Mouse (Mus musculus) embryonic facial prominence, embryonic 10.5 days (tissue): Measurements from ENCODE around the gene Lyrm1. TPM values are rescaled to one million over a fixed set of nuclear protein-coding genes. Genes with fewer than 3 reads are reported as not detected.

Source experiments
- DNase-seq: peaks from one replicate; pipeline ENCODE4 v3.0.0-alpha.2; 2017; ENCODE audit warnings: low spot score
- H3K27ac ChIP-seq: fragments of 300-500 bp; sonication (generic); replicated peaks from 2 replicates; pipeline ENCODE4 v1.5.1; 2016; ENCODE audit warnings: mild to moderate bottlenecking
- H3K27me3 ChIP-seq: fragments of 300-500 bp; sonication (generic); replicated peaks from 2 replicates; pipeline ENCODE4 v1.6.1; 2016; ENCODE audit warnings: low read depth, mild to moderate bottlenecking; ENCODE audit not compliant: poor library complexity, severe bottlenecking
- H3K36me3 ChIP-seq: fragments of 300-500 bp; sonication (generic); replicated peaks from 2 replicates; pipeline ENCODE4 v1.6.1; 2016; ENCODE audit warnings: mild to moderate bottlenecking, moderate library complexity
- H3K4me1 ChIP-seq: fragments of 300-500 bp; sonication (generic); 2 replicates; pipeline ENCODE4 v1.6.1; 2016
- H3K4me3 ChIP-seq: fragments of 300-500 bp; sonication (generic); 2 replicates; pipeline ENCODE4 v1.5.1; 2016; ENCODE audit warnings: mild to moderate bottlenecking, moderate library complexity
- H3K9me3 ChIP-seq: fragments of 300-500 bp; sonication (generic); 2 replicates; pipeline ENCODE4 v1.6.1; 2016; ENCODE audit warnings: mild to moderate bottlenecking
- WGBS: fragments of 180-500 bp; shearing (Covaris S2); methylation state at CpG from one replicate; pipeline ENCODE4 v1.1.7; 2016; 5-methylcytosine and 5-hydroxymethylcytosine counted together
- polyA plus RNA-seq: library from polyadenylated mRNA; unstranded; fragments of >200 nt; fragmentation: Nextera tagmentation; extraction: Ambion mirVana; gene quantifications from 2 replicates; pipeline ENCODE4 v1.2.1, GENCODE M21; 2016

Lyrm1 gene
- polyA plus RNA-seq = 8.0 and 8.6 TPM in 2 replicates

DNA sequence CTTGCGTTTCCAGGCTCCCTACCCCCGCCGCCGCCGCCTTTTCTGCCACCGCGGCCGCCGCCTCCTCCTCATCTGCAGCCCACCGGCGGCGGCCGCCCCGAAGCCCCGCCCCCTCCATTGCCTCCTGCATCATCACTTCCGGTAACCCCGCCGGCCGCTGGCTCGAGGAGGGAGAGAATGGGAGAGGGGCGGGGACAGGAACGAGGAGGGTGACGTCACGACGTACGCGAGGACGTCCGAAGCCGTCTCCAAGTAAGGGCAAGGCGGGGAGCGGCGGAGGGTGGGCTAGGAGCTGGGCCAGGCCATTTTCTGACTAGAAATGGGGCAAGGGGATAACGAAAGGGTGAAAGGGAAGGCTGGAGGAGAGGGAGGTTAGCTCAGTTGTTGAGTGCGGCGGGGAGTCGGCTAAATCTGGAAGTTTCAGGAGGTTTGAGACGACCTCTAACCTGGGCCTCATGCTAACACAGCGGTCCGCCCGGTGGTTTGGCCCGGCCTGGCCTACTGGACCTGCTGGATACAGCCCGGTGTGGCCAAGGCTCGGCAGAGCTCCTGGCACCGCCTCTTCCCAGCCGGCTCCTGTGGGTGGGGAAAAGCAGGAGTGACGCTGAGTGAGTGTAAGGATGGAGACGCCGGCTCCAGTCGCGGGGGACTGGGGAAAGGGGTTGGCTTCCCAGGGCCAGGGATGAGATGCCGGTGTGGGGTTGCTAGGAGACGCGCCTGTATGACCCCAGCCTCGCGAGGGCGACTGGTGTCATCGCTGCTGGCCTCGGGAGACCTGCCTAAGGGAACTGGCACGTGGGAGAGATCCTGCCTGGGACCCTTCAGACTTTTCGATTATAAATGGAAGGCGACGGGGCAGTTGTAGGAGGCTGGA, at the start of gene Lyrm1, which contains the start of gene Dcun1d3:
TSS of gene Lyrm1 (plus strand) at position 223 of the 874 bp plus-strand sequence.
TSS of gene Dcun1d3 (minus strand) at position 660 of the 874 bp plus-strand sequence.
- DNase-seq = peak; percentile 99
- H3K4me1 ChIP-seq = peaks cover 25% of the 10 kb centered on the region
- no peaks in the 10 kb centered on the region for H3K27me3 ChIP-seq

DNA sequence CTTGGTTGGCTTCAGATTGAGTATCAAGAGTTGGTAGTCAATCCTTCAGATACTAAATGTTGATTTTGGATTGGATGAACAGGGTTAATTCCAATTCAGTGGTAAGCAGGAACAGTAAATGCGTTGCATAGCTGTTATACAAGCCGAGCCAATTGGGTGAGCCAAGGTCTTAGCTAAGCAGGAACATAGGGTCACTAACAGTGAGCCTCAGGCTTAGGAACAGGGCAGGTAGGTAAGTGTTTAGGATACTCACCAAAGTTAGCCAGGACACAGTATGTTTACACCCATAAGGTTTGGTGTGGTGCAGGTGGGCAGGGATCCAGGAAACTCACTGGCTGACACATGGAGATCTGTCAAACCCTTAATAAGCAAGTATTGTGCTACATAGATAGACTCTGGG, 48.3 kb upstream of the Lyrm1 start:
- H3K9me3 ChIP-seq = no peaks in the 10 kb centered on the region
- no peak overlapping the region for H3K27ac ChIP-seq
- peaks cover 58% of the 10 kb centered on the region for H3K36me3 ChIP-seq
- no peaks in the 10 kb centered on the region for H3K4me1 ChIP-seq
- WGBS = 89% methylated on average over 2 of the region's 2 CpGs
- H3K4me3 ChIP-seq = no peak overlapping the region
- no peak for DNase-seq
- no peaks in the 10 kb centered on the region for H3K27me3 ChIP-seq

More for the DNA sequence above, at the start of gene Lyrm1, which contains the start of gene Dcun1d3:
- Histone ChIP-seq H3K36me3 (no peaks in the 10 kb centered on the region), H3K9me3 (no peaks in the 10 kb centered on the region), H3K27ac (peak within 1 kb of the TSS; percentile 96), H3K4me3 (peak within 1 kb of the TSS; percentile 66)
- under 1% methylated on average over 63 of the region's 63 CpGs for WGBS

DNA sequence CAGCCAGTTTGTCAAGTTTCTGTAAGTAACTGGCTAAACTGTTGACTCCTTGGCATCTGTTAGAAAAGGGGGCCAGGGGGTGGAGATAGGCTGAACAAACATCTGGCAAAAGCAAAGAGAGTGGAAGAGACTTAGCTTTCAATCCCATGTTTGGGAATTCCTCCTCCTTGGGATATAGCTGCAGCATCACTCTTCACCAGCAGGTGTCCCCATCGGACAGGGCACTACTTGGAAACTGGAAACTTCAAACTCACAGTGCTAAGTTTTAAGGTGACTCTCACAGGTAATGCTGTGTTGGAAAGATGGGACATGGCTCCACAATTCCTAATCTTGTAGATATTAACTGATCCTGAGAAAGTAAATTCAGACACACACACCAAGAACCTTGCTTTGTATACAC, 46.6 kb upstream of the Lyrm1 start:
- H3K27ac ChIP-seq = no peak overlapping the region
- no peaks in the 10 kb centered on the region for H3K9me3 ChIP-seq
- no peaks in the 10 kb centered on the region for H3K4me1 ChIP-seq
- H3K27me3 ChIP-seq = no peaks in the 10 kb centered on the region
- WGBS = 0% methylated on average over 1 of the region's 1 CpGs
- no peak overlapping the region for H3K4me3 ChIP-seq
- peaks cover 62% of the 10 kb centered on the region for H3K36me3 ChIP-seq
- DNase-seq = peak; percentile 59

DNA sequence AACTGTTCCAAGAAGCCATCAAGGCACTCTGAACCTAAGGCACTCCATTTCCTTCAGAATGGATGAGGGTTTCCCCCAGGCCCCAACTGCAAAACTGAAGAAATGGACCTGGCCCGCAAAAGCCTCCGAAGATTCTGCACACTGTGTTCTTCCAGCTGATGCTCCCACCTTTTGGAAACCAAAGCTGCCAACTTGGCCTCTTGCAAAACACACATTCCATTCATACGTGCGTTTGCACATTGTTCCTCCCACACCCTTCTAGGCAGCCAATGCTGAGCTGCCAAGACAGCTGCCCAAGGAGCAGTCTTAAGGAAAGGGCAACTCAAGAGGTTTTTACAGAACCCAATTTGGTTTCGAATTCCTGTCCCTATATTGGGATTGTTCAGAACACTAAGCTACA, 44.9 kb upstream of the Lyrm1 start:
- peaks cover 59% of the 10 kb centered on the region for H3K36me3 ChIP-seq
- H3K9me3 ChIP-seq = no peaks in the 10 kb centered on the region
- 84% methylated on average over 5 of the region's 5 CpGs for WGBS
- no peak overlapping the region for H3K4me3 ChIP-seq
- no peak for DNase-seq
- no peaks in the 10 kb centered on the region for H3K4me1 ChIP-seq
- no peak overlapping the region for H3K27ac ChIP-seq
- no peaks in the 10 kb centered on the region for H3K27me3 ChIP-seq

DNA sequence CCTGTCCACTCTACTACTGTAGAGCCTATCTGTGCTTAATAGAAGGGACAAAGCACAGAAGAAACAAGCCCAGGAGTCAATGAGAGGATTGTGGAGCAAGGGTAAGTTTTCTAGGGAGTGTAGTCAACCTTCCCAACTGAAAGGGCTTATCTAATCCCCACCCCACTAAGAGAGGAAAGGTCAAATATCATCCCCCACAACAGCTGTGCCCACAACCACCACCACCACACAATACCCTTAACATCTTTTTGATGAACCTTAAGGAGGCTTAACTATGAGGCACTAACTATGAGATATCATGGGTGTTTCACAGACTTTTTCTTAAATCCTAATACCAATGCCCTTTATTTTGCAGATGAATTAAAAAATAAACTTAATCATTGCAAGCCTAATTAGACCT, 43.2 kb upstream of the Lyrm1 start:
- no peaks in the 10 kb centered on the region for H3K4me1 ChIP-seq
- DNase-seq = no peak
- peaks cover 64% of the 10 kb centered on the region for H3K36me3 ChIP-seq
- no peaks in the 10 kb centered on the region for H3K9me3 ChIP-seq
- no peak overlapping the region for H3K4me3 ChIP-seq
- H3K27me3 ChIP-seq = no peaks in the 10 kb centered on the region
- H3K27ac ChIP-seq = no peak overlapping the region

DNA sequence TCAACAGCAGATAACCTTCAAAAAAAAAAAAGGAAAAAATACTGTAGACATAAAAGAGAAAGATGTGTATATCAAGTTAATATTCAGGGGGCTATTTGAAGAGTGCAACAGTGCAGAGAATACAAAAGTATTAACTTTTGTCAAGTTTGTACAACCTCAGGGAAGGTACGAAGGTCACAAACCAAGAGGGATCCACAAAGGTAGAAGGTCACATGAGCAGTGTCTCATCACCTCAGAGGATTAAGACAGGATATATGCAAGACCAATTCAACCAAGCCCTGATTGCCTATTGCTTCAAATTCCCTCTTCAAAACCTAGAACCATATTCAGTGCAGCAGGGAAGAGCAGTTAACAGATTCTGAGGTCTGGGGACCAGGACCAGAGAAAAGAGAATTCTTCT, 42.5 kb upstream of the Lyrm1 start:
- H3K4me1 ChIP-seq = no peaks in the 10 kb centered on the region
- no peak overlapping the region for H3K27ac ChIP-seq
- H3K27me3 ChIP-seq = no peaks in the 10 kb centered on the region
- H3K36me3 ChIP-seq = peaks cover 69% of the 10 kb centered on the region
- WGBS = 97% methylated on average over 1 of the region's 1 CpGs
- DNase-seq = no peak
- H3K9me3 ChIP-seq = no peaks in the 10 kb centered on the region
- H3K4me3 ChIP-seq = no peak overlapping the region

DNA sequence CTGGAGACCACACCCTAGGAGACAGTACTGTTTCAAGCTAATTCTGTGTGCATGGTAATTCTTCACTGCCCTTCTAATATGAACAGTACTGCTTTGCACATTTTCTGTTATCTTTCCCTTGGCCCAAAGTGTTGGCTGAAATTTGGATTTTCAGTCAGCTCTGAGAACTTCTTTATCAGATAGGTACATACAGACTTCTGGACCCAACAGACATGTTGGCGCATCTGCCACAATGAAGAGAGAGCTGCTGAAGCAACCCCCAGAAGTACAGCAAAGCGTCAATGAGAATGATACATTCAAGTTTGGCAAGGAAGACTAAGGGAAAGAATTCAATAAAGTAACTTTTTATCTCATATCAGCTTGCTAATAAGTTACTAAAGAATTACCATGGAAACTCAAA, 41.3 kb upstream of the Lyrm1 start:
- H3K4me1 ChIP-seq = no peaks in the 10 kb centered on the region
- no peaks in the 10 kb centered on the region for H3K9me3 ChIP-seq
- H3K27ac ChIP-seq = no peak overlapping the region
- no peak for DNase-seq
- WGBS = 93% methylated on average over 2 of the region's 2 CpGs
- H3K4me3 ChIP-seq = no peak overlapping the region
- H3K27me3 ChIP-seq = no peaks in the 10 kb centered on the region
- peaks cover 75% of the 10 kb centered on the region for H3K36me3 ChIP-seq

DNA sequence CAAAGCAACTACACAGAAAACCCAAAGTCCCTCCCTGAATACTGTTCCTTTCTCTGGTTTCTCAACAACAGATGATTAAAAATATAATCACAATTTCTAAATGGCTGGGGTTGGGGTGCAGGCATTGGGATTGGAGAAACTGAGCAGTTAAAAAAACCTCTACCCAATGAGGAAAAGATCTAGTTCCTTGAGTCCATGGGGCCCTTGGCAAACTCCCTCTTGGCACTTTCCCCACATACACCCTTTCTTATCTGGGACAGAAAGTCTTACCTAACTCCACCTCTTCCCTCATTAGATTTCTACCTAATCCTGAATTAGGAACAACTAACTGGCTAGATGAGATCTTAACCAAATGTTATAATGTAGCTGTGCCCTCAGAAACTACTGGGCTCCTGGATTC, 40.6 kb upstream of the Lyrm1 start:
- Histone ChIP-seq H3K27me3 (no peaks in the 10 kb centered on the region), H3K36me3 (peaks cover 73% of the 10 kb centered on the region), H3K9me3 (no peaks in the 10 kb centered on the region), H3K4me3 (no peak overlapping the region), H3K27ac (no peak overlapping the region), H3K4me1 (peaks cover 5% of the 10 kb centered on the region)
- DNase-seq = no peak

DNA sequence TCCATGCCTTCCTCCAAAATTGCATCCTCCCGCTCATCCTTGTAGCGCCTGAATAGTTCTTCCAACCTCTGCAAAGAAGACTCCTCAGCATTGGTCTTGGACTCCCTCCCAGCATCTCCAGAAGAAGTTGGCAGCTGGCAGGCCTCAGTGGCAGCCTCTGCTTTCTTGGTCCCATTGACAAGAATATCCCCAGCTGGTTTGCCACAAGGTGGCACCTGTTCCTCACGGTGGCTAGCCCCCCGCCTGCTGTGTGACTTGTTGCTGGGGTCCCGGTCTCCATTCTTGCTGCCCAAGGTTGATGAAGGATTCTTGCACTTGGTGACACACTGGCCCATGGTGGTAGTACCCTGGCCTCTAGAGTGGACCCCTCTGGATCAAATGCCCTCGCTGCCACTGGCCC, 36.2 kb upstream of the Lyrm1 start:
- no peaks in the 10 kb centered on the region for H3K27me3 ChIP-seq
- peaks cover 49% of the 10 kb centered on the region for H3K36me3 ChIP-seq
- peak; percentile 10 for DNase-seq
- peak overlapping the region; percentile 51; the same call in 1 of the 2 replicates for H3K27ac ChIP-seq
- H3K9me3 ChIP-seq = no peaks in the 10 kb centered on the region
- H3K4me3 ChIP-seq = no peak overlapping the region
- H3K4me1 ChIP-seq = peaks cover 32% of the 10 kb centered on the region
- 78% methylated on average over 6 of the region's 6 CpGs for WGBS

DNA sequence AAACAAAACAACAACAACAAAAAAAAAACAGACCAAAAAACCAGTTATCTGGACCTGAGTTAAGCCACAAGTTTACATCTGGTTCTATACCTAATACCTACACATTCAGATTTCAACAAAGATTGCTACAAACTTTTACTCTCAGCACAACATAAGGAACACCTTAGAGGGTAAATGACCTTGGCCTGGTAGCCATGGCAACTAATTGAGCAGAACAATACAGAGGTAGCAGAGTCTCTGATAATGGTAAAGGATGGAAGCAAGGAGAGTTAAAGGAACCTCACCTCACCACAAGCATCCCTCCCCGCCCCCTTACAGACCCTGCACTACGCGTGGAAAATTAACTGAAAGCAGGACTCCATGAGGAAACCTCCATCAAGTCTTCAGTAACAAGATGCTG, 35.5 kb upstream of the Lyrm1 start:
- WGBS = 78% methylated on average over 3 of the region's 3 CpGs
- peak; percentile 9 for DNase-seq
- Histone ChIP-seq H3K36me3 (peaks cover 43% of the 10 kb centered on the region), H3K4me3 (no peak overlapping the region), H3K27me3 (no peaks in the 10 kb centered on the region), H3K27ac (peak overlapping the region; percentile 24; the same call in 1 of the 2 replicates), H3K4me1 (peaks cover 32% of the 10 kb centered on the region), H3K9me3 (no peaks in the 10 kb centered on the region)

DNA sequence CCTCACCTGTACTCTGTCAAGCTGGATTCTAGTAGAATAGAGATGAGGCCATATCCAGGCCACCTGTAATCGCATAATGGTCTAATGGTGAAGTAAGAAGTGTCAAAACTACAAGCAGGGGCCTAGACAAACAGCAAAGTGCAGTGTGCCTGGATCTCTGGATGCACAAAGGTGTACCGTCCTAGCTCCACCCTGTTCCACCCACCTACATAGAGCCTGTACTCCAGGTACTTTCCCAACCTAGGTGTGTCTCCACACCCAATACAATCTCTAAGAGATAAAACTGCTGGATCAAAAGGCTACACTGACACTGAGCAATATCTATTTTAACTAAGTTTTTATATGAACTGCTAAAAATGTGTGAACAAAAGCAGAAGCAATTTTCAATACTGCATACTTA, 35.1 kb upstream of the Lyrm1 start:
- H3K4me1 ChIP-seq = peaks cover 32% of the 10 kb centered on the region
- H3K4me3 ChIP-seq = no peak overlapping the region
- no peaks in the 10 kb centered on the region for H3K9me3 ChIP-seq
- H3K27ac ChIP-seq = peak overlapping the region; percentile 24
- H3K36me3 ChIP-seq = peaks cover 43% of the 10 kb centered on the region
- H3K27me3 ChIP-seq = no peaks in the 10 kb centered on the region
- WGBS = 87% methylated on average over 2 of the region's 2 CpGs
- DNase-seq = no peak

DNA sequence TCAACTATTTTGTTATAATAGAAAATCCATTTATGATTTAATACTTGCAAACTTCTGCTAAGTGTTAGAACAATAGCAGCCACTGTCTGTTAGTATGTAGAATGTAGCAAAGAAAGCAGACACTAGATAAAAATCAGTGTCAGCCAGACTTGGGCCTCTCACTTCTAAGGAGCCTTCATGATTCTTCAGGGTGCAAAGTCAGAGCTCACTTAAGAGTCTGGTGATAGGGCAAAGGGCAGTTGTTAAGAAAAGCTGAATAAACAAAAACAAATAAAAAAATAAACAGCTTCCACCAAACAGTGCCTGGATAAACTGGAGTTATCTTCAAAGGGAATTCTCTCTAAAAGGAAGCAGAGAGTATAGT, 34.7 kb upstream of the Lyrm1 start:
- Histone ChIP-seq H3K9me3 (no peaks in the 10 kb centered on the region), H3K27ac (peak overlapping the region; percentile 84), H3K27me3 (no peaks in the 10 kb centered on the region), H3K36me3 (peaks cover 43% of the 10 kb centered on the region), H3K4me1 (peaks cover 32% of the 10 kb centered on the region), H3K4me3 (no peak overlapping the region)
- no peak for DNase-seq

DNA sequence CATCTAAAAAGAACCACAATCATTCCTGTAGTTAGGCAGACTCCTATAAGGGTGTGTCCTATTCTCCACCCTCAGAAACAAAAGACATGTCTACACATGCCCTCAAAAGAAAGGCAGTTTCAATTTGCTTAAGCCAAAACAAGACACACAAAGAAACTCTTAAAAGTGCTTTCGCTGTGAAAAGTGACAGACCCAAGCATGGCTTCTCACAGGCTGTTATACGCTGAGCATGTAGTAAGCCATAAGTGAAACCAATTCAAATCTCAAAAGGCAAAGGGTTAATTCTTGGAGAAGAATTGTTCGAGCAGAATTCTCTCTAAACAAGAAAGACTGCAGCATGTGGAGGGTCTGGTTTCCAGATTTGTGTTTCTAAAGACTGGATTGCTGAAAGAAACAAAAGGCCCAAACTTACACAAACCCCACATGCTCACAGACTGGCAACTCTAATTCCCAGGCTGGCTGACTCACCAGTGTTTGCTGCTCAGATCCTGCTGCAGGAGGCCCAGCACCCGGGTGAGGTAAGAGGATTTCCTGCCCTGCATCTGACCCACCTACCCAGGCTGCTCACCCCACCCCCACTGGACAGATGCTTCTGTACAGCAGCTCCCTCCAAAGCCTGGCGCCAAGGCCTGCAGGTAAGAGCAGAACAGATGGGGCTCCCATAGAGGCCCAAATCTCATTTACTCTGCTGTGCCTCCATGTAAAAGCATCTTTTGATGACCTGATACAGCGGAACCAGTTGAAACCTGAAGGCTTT, 34.1 kb upstream of the Lyrm1 start:
- 35% methylated on average over 6 of the region's 6 CpGs for WGBS
- peaks cover 32% of the 10 kb centered on the region for H3K4me1 ChIP-seq
- peak overlapping the region; percentile 20; the same call in 1 of the 2 replicates for H3K4me3 ChIP-seq
- no peaks in the 10 kb centered on the region for H3K9me3 ChIP-seq
- DNase-seq = peak; percentile 82
- H3K27me3 ChIP-seq = no peaks in the 10 kb centered on the region
- peak overlapping the region; percentile 84 for H3K27ac ChIP-seq
- peaks cover 39% of the 10 kb centered on the region for H3K36me3 ChIP-seq
